Mouse (Mus musculus) limb, embryonic 14.5 days (tissue): ENCODE measurements at regions not wholly inside any gene's neighbourhood (a gene's known extent, or its start where the extent isn't known, plus 50 kb on each side); places are given as distances from the start of the nearest gene placed in this dataset.

Source experiments
- ATAC-seq: fragments of 200-750 bp; cut with Nextera tagmentation; 2 replicates; pipeline ENCODE4 v1.8.0; 2017; ENCODE audit warnings: low read depth, moderate number of reproducible peaks, moderate TSS enrichment; ENCODE audit not compliant: low FRiP score
- DNase-seq: peaks from one replicate; pipeline ENCODE4 v3.0.0-alpha.2; 2015; ENCODE audit warnings: low spot score
- H3K27ac ChIP-seq: fragments of 300-500 bp; sonication (generic); replicated peaks from 2 replicates; pipeline ENCODE4 v1.5.1; 2014; ENCODE audit warnings: low read depth, mild to moderate bottlenecking, low read length, moderate library complexity, mixed read lengths
- H3K27me3 ChIP-seq: fragments of 300-500 bp; sonication (generic); 2 replicates; pipeline ENCODE4 v1.6.1; 2014; ENCODE audit warnings: low read length, mixed read lengths; ENCODE audit not compliant: control insufficient read depth, insufficient read depth
- H3K36me3 ChIP-seq: fragments of 300-500 bp; sonication (generic); 2 replicates; pipeline ENCODE4 v1.6.1; 2014; ENCODE audit warnings: mild to moderate bottlenecking, low read length, moderate library complexity, mixed read lengths; ENCODE audit not compliant: control insufficient read depth, insufficient read depth
- H3K4me1 ChIP-seq: fragments of 300-500 bp; sonication (generic); 2 replicates; pipeline ENCODE4 v1.6.1; 2014; ENCODE audit warnings: antibody characterized with exemption, low read length, mixed read lengths; ENCODE audit not compliant: control insufficient read depth, insufficient read depth
- H3K4me2 ChIP-seq: fragments of 300-500 bp; sonication (generic); replicated peaks from 2 replicates; pipeline ENCODE4 v1.6.1; 2014; ENCODE audit warnings: low read depth, mild to moderate bottlenecking, low read length, moderate library complexity; ENCODE audit not compliant: severe bottlenecking
- H3K4me3 ChIP-seq: fragments of 300-500 bp; sonication (generic); replicated peaks from 2 replicates; pipeline ENCODE4 v1.5.1; 2014; ENCODE audit warnings: low read length
- H3K9ac ChIP-seq: fragments of 300-500 bp; sonication (generic); 2 replicates; pipeline ENCODE4 v1.6.1; 2014; ENCODE audit warnings: mild to moderate bottlenecking, low read depth, low read length, moderate library complexity; ENCODE audit not compliant: severe bottlenecking
- H3K9me3 ChIP-seq: fragments of 300-500 bp; sonication (generic); 2 replicates; pipeline ENCODE4 v1.6.1; 2016; ENCODE audit warnings: low read length; ENCODE audit not compliant: control insufficient read depth
- POLR2A ChIP-seq: fragments of 200-500 bp; IDR thresholded peaks from 2 replicates; pipeline ENCODE4 v1.8.0; 2012; ENCODE audit warnings: inconsistent platforms, mild to moderate bottlenecking, moderate library complexity, borderline replicate concordance; ENCODE audit not compliant: insufficient read depth, insufficient read length; ENCODE audit errors: extremely low read depth
- WGBS: fragments of 180-500 bp; shearing (Covaris S2); extraction: QIAGEN DNeasy Blood & Tissue Kit; methylation state at CpG from one replicate; pipeline ENCODE4 v1.1.7; 2014; 5-methylcytosine and 5-hydroxymethylcytosine counted together

- Histone ChIP-seq H3K9ac (no peak overlapping the region), H3K4me3 (no peak overlapping the region), H3K36me3 (no peaks in the 10 kb centered on the region), H3K4me1 (no peaks in the 10 kb centered on the region), H3K9me3 (no peaks in the 10 kb centered on the region), H3K4me2 (no peak overlapping the region), H3K27me3 (no peaks in the 10 kb centered on the region), H3K27ac (no peak overlapping the region)
- DNase-seq (no peak), ATAC-seq (no peak)
- WGBS = 75% methylated on average over 6 of the region's 6 CpGs
- no peak for TF ChIP-seq POLR2A
Observed at GRCm38 (mm10) chr19:52812046-52812445, 228.0 kb downstream of the Xpnpep1 start.

- H3K4me3 ChIP-seq = no peak overlapping the region
- ATAC-seq (no peak), DNase-seq (no peak)
- no peak overlapping the region for H3K27ac ChIP-seq
- H3K36me3 ChIP-seq = no peaks in the 10 kb centered on the region
- H3K9me3 ChIP-seq = no peaks in the 10 kb centered on the region
- no peak overlapping the region for H3K9ac ChIP-seq
- no peak overlapping the region for H3K4me2 ChIP-seq
- H3K4me1 ChIP-seq = no peaks in the 10 kb centered on the region
- 74% methylated on average over 3 of the region's 3 CpGs for WGBS
- H3K27me3 ChIP-seq = no peaks in the 10 kb centered on the region
- TF ChIP-seq POLR2A = no peak
Observed at GRCm38 (mm10) chr19:52788802-52789201, 251.2 kb downstream of the Xpnpep1 start.

GRCm38 (mm10) chr19:52768761-52769388 lies 271.1 kb downstream of the Xpnpep1 start:
- no peak for DNase-seq

GRCm38 (mm10) chr19:52768117-52768516 lies 271.9 kb downstream of the Xpnpep1 start:
- 76% methylated on average over 5 of the region's 5 CpGs for WGBS

More at GRCm38 (mm10) chr19:52768761-52769388, 271.1 kb downstream of the Xpnpep1 start:
- H3K27ac ChIP-seq = no peak overlapping the region
- no peak for TF ChIP-seq POLR2A
- no peaks in the 10 kb centered on the region for H3K36me3 ChIP-seq
- H3K9ac ChIP-seq = no peak overlapping the region
- H3K9me3 ChIP-seq = 0 out of 2 replicates have a peak, but pooled peaks cover 3% of the 10 kb centered on the region
- H3K4me2 ChIP-seq = no peak overlapping the region
- no peak overlapping the region for H3K4me3 ChIP-seq
- WGBS = 83% methylated on average over 4 of the region's 4 CpGs
- H3K4me1 ChIP-seq = no peaks in the 10 kb centered on the region
- ATAC-seq = no peak
- H3K27me3 ChIP-seq = no peaks in the 10 kb centered on the region

GRCm38 (mm10) chr19:52738946-52739345 lies 301.1 kb downstream of the Xpnpep1 start:
- ATAC-seq (no peak), DNase-seq (no peak)
- Histone ChIP-seq H3K4me2 (no peak overlapping the region), H3K4me1 (0 out of 2 replicates have a peak, but pooled peaks cover 2% of the 10 kb centered on the region), H3K4me3 (no peak overlapping the region), H3K9me3 (no peaks in the 10 kb centered on the region), H3K27me3 (no peaks in the 10 kb centered on the region), H3K27ac (no peak overlapping the region), H3K9ac (no peak overlapping the region), H3K36me3 (no peaks in the 10 kb centered on the region)
- TF ChIP-seq POLR2A = no peak
- 90% methylated on average over 9 of the region's 9 CpGs for WGBS

More at GRCm38 (mm10) chr19:52768117-52768516, 271.9 kb downstream of the Xpnpep1 start:
- no peak overlapping the region for H3K9ac ChIP-seq
- no peak overlapping the region for H3K27ac ChIP-seq
- no peaks in the 10 kb centered on the region for H3K36me3 ChIP-seq
- TF ChIP-seq POLR2A = no peak
- 0 out of 2 replicates have a peak, but pooled peaks cover 3% of the 10 kb centered on the region for H3K9me3 ChIP-seq
- H3K27me3 ChIP-seq = no peaks in the 10 kb centered on the region
- no peak overlapping the region for H3K4me3 ChIP-seq
- no peak overlapping the region for H3K4me2 ChIP-seq
- no peak for DNase-seq
- no peaks in the 10 kb centered on the region for H3K4me1 ChIP-seq
- ATAC-seq = no peak
